Mouse (Mus musculus) layer of hippocampus, postnatal 10 days (tissue): ENCODE measurements around the gene Grb10. TPM values are rescaled to one million over a fixed set of nuclear protein-coding genes. Genes with fewer than 3 reads are reported as not detected.

Experiments used
- total RNA-seq, 2 experiments: library from RNA; stranded (reverse); gene quantifications; 2 replicates each; pipeline ENCODE4 v1.2.3; 2021

The Grb10 gene
- total RNA-seq, 2 experiments from 2014 or later: 33.8 to 34.6 TPM

Other genes starting within 250 kb of the Grb10 start
- 1 to 10 TPM; 2.1 to 2.9 TPM for gene Fignl1, start 229.7 kb downstream of the Grb10 start, total RNA-seq
- 1 to 10 TPM; 7.1 to 8.9 TPM for gene Ddc, start 140.5 kb downstream of the Grb10 start, total RNA-seq